Mouse (Mus musculus) erythroblast, embryonic 14.5 days (primary cell): Measurements from ENCODE around the gene Ercc6l2. TPM values are rescaled to one million over a fixed set of nuclear protein-coding genes. Genes with fewer than 3 reads are reported as not detected.

Source experiments
- H3K27me3 ChIP-seq: 2 replicates; pipeline ENCODE4 v1.6.1; 2012; ENCODE audit warnings: inconsistent platforms; ENCODE audit not compliant: control insufficient read depth
- H3K36me3 ChIP-seq: 2 replicates; pipeline ENCODE4 v1.6.1; 2012; ENCODE audit warnings: mild to moderate bottlenecking, inconsistent platforms; ENCODE audit not compliant: control insufficient read depth
- H3K4me1 ChIP-seq: 2 replicates; pipeline ENCODE4 v1.6.1; 2012; ENCODE audit warnings: inconsistent platforms; ENCODE audit not compliant: control insufficient read depth
- H3K4me3 ChIP-seq: replicated peaks from 2 replicates; pipeline ENCODE3; 2012; ENCODE audit warnings: moderate library complexity, mild to moderate bottlenecking, inconsistent platforms
- H3K9me3 ChIP-seq: 2 replicates; pipeline ENCODE4 v1.6.1; 2012; ENCODE audit warnings: low read length, inconsistent platforms, mixed read lengths; ENCODE audit not compliant: control insufficient read depth
- GATA1 ChIP-seq: IDR thresholded peaks from 2 replicates; pipeline ENCODE4 v1.6.1; 2012; ENCODE audit warnings: low read length, inconsistent platforms, mixed read lengths
- TAL1 ChIP-seq: IDR thresholded peaks from 3 replicates; pipeline ENCODE4 v1.6.1; 2012; ENCODE audit warnings: low read length, inconsistent platforms, mixed read lengths
- polyA plus RNA-seq: library from polyadenylated mRNA; stranded (reverse); fragments of >175 nt; gene quantifications from 2 replicates; pipeline ENCODE4 v1.2.3, GENCODE M21; 2012

Ercc6l2 gene
- polyA plus RNA-seq, 1 experiment = 0.36 TPM

DNA sequence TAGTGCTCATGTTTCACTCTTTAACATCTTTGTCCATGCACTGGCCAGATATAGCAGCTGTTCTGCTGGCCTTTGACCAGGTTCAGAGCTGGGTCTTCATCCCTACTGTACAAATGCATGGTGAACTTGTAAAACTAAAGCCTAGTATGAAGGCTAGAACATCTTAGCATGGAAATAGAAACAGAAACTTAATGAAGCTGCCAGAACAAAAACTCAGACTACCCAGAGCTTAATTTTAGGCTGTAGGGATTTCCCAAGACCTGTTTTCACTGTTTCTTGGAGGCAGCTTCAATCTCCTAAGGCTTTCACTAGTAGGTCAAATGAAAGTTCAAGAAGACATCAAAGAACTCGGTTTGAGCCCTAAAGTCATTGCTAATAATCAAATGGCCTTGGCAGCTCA, 15.1 kb upstream of the Ercc6l2 start:
- Histone ChIP-seq H3K4me1 (no peaks in the 10 kb centered on the region), H3K9me3 (no peaks in the 10 kb centered on the region), H3K36me3 (no peaks in the 10 kb centered on the region), H3K4me3 (no peak overlapping the region), H3K27me3 (no peaks in the 10 kb centered on the region)
- TF ChIP-seq GATA1 (no peak), TAL1 (no peak)

DNA sequence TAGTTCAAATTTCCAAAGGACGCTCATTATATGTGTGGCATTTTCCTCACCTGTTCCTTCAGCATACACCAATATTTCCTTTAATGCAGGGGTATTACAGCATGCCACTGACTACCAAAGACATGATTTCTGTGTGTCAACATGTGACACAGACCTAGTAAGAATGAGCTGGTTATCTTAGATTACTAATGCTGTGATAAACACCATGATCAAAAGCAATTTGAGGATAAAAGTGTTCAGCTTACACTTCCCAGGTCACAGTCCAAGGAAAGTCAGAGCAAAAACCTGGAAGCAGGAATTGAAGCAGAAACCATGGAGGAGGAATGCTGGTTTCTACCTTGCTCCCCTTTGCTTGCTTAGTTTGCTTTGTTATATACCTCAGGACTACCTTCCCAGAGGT, 13.8 kb upstream of the Ercc6l2 start:
- H3K9me3 ChIP-seq = no peaks in the 10 kb centered on the region
- no peaks in the 10 kb centered on the region for H3K4me1 ChIP-seq
- TF ChIP-seq GATA1 = no peak
- TF ChIP-seq TAL1 = no peak
- H3K27me3 ChIP-seq = no peaks in the 10 kb centered on the region
- H3K36me3 ChIP-seq = no peaks in the 10 kb centered on the region
- H3K4me3 ChIP-seq = no peak overlapping the region

DNA sequence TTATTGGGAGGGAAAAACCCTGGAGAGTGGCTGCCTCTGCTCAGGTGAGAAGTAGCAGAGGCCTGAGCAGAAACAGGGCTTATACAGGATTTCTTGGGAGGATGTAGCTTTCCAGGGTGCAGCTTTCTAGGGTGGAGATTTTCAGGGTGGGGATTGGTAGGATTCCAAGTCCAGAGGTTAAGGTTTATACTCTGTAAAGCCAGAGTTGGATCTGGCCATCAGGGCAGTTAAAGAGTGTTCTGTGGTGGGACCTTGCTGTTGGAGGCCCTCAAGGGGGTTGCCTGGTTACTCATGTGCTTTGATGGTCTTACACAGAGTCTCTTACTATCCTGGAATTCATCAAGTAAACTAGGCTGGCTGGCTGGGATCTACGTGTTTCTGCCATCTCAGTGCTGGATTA, 7.8 kb upstream of the Ercc6l2 start:
- Histone ChIP-seq H3K27me3 (no peaks in the 10 kb centered on the region), H3K9me3 (no peaks in the 10 kb centered on the region), H3K4me1 (no peaks in the 10 kb centered on the region; the same call in 1 of the 2 replicates), H3K36me3 (no peaks in the 10 kb centered on the region), H3K4me3 (no peak overlapping the region)
- TF ChIP-seq TAL1 = no peak
- no peak for TF ChIP-seq GATA1

DNA sequence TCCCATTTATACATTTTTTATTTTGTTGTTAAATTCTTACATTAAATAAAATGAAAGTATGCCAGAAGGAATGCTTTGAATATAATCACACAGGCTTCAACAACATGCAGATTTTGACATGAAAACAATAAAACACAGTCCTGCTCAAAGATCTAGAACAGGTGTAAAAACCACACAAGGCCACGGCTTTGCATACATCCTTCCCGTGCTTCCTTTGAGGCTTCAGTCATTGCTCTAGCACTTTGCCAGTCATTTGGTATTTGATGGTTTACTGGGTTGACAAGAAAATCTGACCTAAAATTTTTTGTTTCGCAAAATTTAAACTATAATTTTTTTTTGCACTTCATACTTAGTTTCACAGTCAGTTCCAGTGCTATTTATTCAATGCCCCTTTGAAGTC, 7.1 kb upstream of the Ercc6l2 start:
- TF ChIP-seq TAL1 = no peak
- Histone ChIP-seq H3K4me3 (no peak overlapping the region), H3K4me1 (peaks cover 2% of the 10 kb centered on the region; the same call in 1 of the 2 replicates), H3K27me3 (no peaks in the 10 kb centered on the region), H3K36me3 (no peaks in the 10 kb centered on the region), H3K9me3 (no peaks in the 10 kb centered on the region)

DNA sequence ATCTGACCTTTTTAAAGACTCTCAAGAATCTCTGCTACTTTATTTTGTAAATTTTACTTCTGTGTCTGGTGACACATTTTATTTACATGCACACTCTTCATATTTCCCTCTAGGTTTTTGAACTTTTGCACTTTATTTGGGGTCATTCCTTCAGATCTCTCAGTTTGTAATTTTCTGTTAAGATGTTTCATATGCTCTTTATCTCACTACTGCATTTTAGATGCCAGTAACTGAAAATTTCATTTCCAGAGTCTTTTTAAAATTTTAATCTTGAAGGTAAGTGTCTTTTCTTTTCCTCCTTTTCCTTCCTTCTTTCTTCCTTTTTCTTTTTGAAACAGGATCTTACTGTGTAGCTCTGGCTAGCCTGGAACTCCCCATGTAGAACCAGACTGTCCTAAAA, 3.6 kb upstream of the Ercc6l2 start:
- no peaks in the 10 kb centered on the region for H3K36me3 ChIP-seq
- no peak overlapping the region for H3K4me3 ChIP-seq
- H3K4me1 ChIP-seq = peaks cover 26% of the 10 kb centered on the region
- no peaks in the 10 kb centered on the region for H3K9me3 ChIP-seq
- TF ChIP-seq TAL1 (no peak), GATA1 (no peak)
- no peaks in the 10 kb centered on the region for H3K27me3 ChIP-seq

DNA sequence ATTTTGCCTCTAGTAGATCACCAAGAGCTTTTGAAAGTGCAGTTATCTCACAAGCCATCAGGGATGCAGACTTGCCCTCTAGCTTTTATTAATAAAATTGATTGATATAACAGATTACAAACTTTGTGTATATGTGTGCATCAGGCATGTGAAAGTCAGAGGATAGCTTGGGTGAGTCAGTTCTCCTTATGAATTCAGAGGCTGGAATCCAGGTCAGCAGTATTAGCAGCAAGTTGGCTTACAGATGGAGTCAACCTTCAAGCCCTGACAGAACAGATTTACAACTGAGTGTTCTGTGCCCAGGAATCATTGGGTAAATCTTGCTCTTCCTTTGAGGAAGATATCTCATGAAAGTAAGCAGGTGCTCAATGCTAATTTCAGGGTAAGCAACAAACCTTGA, 891 bp downstream of the Ercc6l2 start:
- H3K27me3 ChIP-seq = no peaks in the 10 kb centered on the region
- TF ChIP-seq TAL1 (no peak), GATA1 (no peak)
- peaks cover 30% of the 10 kb centered on the region for H3K4me1 ChIP-seq
- peak overlapping the region; percentile 76 for H3K4me3 ChIP-seq
- peaks cover 8% of the 10 kb centered on the region for H3K36me3 ChIP-seq
- H3K9me3 ChIP-seq = no peaks in the 10 kb centered on the region

DNA sequence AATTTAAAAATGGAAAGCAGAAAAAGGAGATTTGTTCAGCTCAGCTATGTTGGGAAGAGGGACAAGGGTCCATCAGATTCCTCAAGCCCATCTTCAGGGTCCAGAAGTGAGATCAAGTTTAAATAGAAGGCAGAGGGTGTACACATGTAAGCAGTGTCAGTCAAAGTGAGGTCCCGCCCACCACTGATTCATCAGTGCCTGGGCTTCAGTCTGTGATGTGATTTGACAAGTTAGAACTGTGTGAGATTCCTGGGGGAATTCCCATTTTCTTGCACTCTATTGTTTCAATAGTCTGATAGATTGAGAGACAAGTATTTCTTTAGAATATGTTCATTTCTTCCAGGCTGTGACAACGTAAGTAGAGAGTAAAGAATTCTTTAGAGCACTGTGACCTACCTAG, 30.7 kb downstream of the Ercc6l2 start:
- no peaks in the 10 kb centered on the region for H3K27me3 ChIP-seq
- H3K36me3 ChIP-seq = peaks cover 47% of the 10 kb centered on the region
- no peak for TF ChIP-seq GATA1
- no peak for TF ChIP-seq TAL1
- H3K4me1 ChIP-seq = peaks cover 2% of the 10 kb centered on the region
- no peak overlapping the region for H3K4me3 ChIP-seq
- no peaks in the 10 kb centered on the region for H3K9me3 ChIP-seq

DNA sequence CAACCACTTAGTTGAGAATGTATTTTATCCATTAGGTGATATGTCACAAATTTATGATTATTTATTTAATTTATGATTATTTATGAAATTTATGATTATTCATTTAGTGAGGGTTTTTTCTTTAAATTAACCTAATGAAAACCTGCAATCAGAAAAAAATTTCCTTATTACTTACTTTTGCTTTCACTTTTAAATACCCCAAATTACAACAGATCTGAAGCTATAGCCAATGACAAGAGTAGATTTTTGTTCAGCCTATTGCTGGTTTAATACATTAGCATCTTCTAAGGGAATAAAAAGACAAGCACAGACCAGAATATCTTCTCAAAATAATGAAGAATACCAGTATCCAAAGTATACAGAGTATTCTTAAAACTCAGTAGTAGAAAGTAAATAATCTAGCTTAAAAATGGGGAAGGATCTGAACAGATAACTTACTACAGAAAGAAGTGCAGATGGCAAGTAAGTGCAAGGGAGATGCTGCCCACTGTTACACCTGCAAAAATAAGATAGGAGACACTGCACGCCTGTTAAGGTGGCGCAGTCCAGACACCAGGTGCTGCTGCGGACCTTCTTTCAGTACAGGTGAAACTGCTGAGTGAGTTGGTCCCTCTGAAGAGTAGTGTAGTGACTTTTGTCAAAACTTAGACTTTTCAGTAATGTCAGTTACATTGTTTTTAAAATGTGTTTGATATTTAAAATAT, 35.4 kb downstream of the Ercc6l2 start:
- TF ChIP-seq GATA1 = no peak
- TF ChIP-seq TAL1 = no peak
- no peak overlapping the region for H3K4me3 ChIP-seq
- no peaks in the 10 kb centered on the region for H3K9me3 ChIP-seq
- no peaks in the 10 kb centered on the region for H3K27me3 ChIP-seq
- peaks cover 2% of the 10 kb centered on the region for H3K4me1 ChIP-seq
- peaks cover 31% of the 10 kb centered on the region for H3K36me3 ChIP-seq

DNA sequence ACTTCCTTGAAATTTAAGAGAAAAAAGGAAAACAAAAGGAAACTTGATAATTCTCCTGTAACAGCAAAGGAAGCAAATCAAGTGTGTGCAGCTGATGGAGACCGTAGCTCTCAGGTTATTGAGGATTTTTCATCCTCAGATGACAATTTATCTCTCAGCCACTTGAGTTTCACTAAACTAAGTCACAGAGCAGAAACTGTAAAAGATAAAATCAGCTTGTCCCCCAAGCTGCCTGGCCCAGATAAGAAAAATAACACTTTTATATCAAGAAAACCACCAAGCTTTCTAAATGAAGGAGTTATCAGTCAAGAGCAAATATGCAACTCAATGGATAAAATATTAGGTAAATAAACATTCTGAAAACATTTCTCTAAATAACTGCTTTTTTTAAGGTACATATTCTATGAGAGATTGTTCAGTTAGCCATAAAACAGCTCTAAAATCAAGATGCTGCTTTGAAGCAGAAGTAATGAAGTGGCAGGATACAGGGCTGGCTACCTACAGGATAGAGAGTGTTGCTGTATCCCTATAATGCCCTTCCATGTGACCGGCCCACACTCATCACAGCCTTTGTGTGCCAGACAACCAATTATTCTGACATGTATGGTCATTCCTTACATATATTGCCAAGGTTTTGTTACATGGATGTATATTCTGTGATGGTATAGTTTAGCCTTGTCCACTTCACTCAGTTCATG, 57.7 kb downstream of the Ercc6l2 start:
- H3K36me3 ChIP-seq = peaks cover 50% of the 10 kb centered on the region
- H3K9me3 ChIP-seq = no peaks in the 10 kb centered on the region
- H3K4me3 ChIP-seq = no peak overlapping the region
- H3K27me3 ChIP-seq = no peaks in the 10 kb centered on the region
- peaks cover 23% of the 10 kb centered on the region for H3K4me1 ChIP-seq
- peak; percentile 41; the same call in 1 of the 3 replicates for TF ChIP-seq TAL1
- TF ChIP-seq GATA1 = peak; percentile 30; the same call in 1 of the 2 replicates

DNA sequence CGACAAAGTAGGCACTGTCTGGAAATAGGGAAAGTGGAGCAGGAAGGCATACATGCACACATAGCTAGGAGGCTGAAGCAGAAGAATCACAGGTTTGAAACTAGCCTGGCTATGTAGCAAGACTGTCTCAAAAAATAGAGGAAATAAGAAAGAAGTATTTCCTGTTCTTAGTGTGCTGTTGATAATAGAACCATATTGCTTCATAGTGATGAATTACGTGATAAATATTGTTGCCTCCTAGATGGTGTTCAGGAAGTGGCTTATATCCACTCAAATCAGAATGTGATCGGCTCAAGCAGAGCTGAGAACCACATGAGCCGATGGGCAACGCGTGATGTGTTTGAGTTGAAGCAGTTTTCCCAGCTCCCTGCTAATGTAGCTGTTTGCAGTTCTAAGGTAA, 62.1 kb downstream of the Ercc6l2 start:
- Histone ChIP-seq H3K4me1 (peaks cover 16% of the 10 kb centered on the region), H3K4me3 (no peak overlapping the region), H3K27me3 (no peaks in the 10 kb centered on the region), H3K9me3 (no peaks in the 10 kb centered on the region), H3K36me3 (peaks cover 29% of the 10 kb centered on the region)
- TF ChIP-seq GATA1 = no peak
- TF ChIP-seq TAL1 = no peak
